28 mouse cellular contexts compared by ENCODE assay signal in genomic region chr12:110444530-110444929, GRCm38 (mm10). TPM values are rescaled to one million over a fixed set of nuclear protein-coding genes. Genes with fewer than 3 reads are reported as not detected.
A peak's percentile ranks its signal among the peaks of the same experiment; 100 is the strongest.
DNase-seq lines count a peak whose midpoint lies in the region; ATAC-seq and TF ChIP-seq lines count a peak whose summit lies in the region.
"Had no signal": no experiment of that assay in that cellular context is flagged by ENCODE, and none has a peak within 500 bp of the region (broad histone marks: within the 10 kb centered on the region; RNA-seq: fewer than 3 reads in every experiment).

No protein-coding gene starts in this region.

- 47% methylated on average over 5 of the region's 5 CpGs for WGBS in intestine, embryonic 14.5 days
- 41% methylated on average over 5 of the region's 5 CpGs for WGBS in intestine, embryonic 16.5 days
- 29% methylated on average over 5 of the region's 5 CpGs for WGBS in small intestine, adult 2 months
- 71% methylated on average over 5 of the region's 5 CpGs for WGBS in forebrain, embryonic 12.5 days

- no peaks in the 10 kb centered on the region for H3K27me3 ChIP-seq in intestine, embryonic 14.5 days (replicated peaks; ENCODE audit: control insufficient read depth, insufficient read depth, low read length)
- H3K27me3 ChIP-seq in intestine, embryonic 16.5 days (replicated peaks; ENCODE audit: control insufficient read depth, insufficient read depth, low read length) = no peaks in the 10 kb centered on the region
- H3K27me3 ChIP-seq in small intestine, adult 2 months (ENCODE audit: control insufficient read depth, insufficient read depth, low read length) = no peaks in the 10 kb centered on the region
- peaks cover 33% of the 10 kb centered on the region; the same call in 1 of the 2 replicates for H3K27me3 ChIP-seq in forebrain, embryonic 12.5 days

- H3K4me2 ChIP-seq in intestine, embryonic 14.5 days (ENCODE audit: low read length) = peak overlapping the region; percentile 13; the same call in 1 of the 2 replicates
- H3K4me2 ChIP-seq in intestine, embryonic 16.5 days (ENCODE audit: low read depth, low read length) = peak overlapping the region; percentile 39
- no peak overlapping the region for H3K4me2 ChIP-seq in forebrain, embryonic 12.5 days
- H3K4me2 ChIP-seq: embryonic facial prominence, embryonic 13.5 days; forebrain, embryonic 13.5 days; heart, embryonic 13.5 days; hindbrain, embryonic 14.5 days had no signal

- H3K9me3 ChIP-seq in intestine, embryonic 14.5 days (ENCODE audit: control insufficient read depth, low read length) = no peaks in the 10 kb centered on the region
- no peaks in the 10 kb centered on the region for H3K9me3 ChIP-seq in intestine, embryonic 16.5 days (ENCODE audit: control insufficient read depth, low read length)
- H3K9me3 ChIP-seq in forebrain, embryonic 12.5 days = no peaks in the 10 kb centered on the region; the same call in none of the 2 replicates
- H3K9me3 ChIP-seq: embryonic facial prominence, embryonic 13.5 days; heart, embryonic 10.5 days had no signal

- peak; percentile 28 for DNase-seq in kidney, adult 9 months
- no peak for DNase-seq in kidney, adult 18-20 months
- peak; percentile 58 for DNase-seq in intestine, embryonic 14.5 days (ENCODE audit: low spot score)
- DNase-seq in ovary, adult 18-20 months (ENCODE audit: low spot score) = no peak
- DNase-seq: adrenal gland, adult 2 months; adrenal gland, postnatal 14 days; cerebellum, adult 11 months; cerebellum, adult 8-10 months; cerebellum, postnatal 25 days; embryo, embryonic 11 days; gastrocnemius, postnatal 10 days; gastrocnemius, postnatal 36 days; heart, adult 2 months; heart, postnatal 14 days; heart, postnatal 4 days had no signal

- TF ChIP-seq CTCF in small intestine, adult 2 months (IDR thresholded peaks at IDR 0.05; ENCODE audit: extremely low read depth, insufficient read length, insufficient replicate concordance, low read depth, low read length) = no peak

- 0 out of 2 replicates have a peak, but pooled peaks cover 10% of the 10 kb centered on the region for H3K4me1 ChIP-seq in intestine, embryonic 14.5 days (replicated peaks; ENCODE audit: control insufficient read depth, insufficient read depth, low read length)
- peaks cover 26% of the 10 kb centered on the region for H3K4me1 ChIP-seq in intestine, embryonic 16.5 days (ENCODE audit: control insufficient read depth, insufficient read depth, low read length)
- peaks cover 34% of the 10 kb centered on the region; the same call in 1 of the 2 replicates for H3K4me1 ChIP-seq in small intestine, adult 2 months (ENCODE audit: control insufficient read depth, insufficient read depth, insufficient read length, low read length)
- H3K4me1 ChIP-seq in forebrain, embryonic 12.5 days = peaks cover 20% of the 10 kb centered on the region

- no peak overlapping the region for H3K9ac ChIP-seq in intestine, embryonic 14.5 days (ENCODE audit: low read length)
- peak overlapping the region; percentile 41 for H3K9ac ChIP-seq in intestine, embryonic 16.5 days (ENCODE audit: low read depth, low read length)
- H3K9ac ChIP-seq in forebrain, embryonic 12.5 days = no peak overlapping the region
- H3K9ac ChIP-seq: embryonic facial prominence, embryonic 13.5 days; forebrain, embryonic 13.5 days; hindbrain, embryonic 14.5 days had no signal

- no peak overlapping the region for H3K4me3 ChIP-seq in intestine, embryonic 14.5 days (ENCODE audit: low read depth, low read length)
- H3K4me3 ChIP-seq in intestine, embryonic 16.5 days (ENCODE audit: low read length) = peak overlapping the region; percentile 17
- H3K4me3 ChIP-seq in small intestine, adult 2 months (ENCODE audit: low read depth, low read length) = peak overlapping the region; percentile 38; the same call in 1 of the 2 replicates
- H3K4me3 ChIP-seq in forebrain, embryonic 12.5 days (replicated peaks) = no peak overlapping the region
- H3K4me3 ChIP-seq: embryonic facial prominence, embryonic 10.5 days; embryonic facial prominence, embryonic 13.5 days; erythroblast, embryonic 14.5 days; forebrain, embryonic 13.5 days; heart, adult 2 months; heart, embryonic 10.5 days; heart, embryonic 13.5 days had no signal

- ATAC-seq in intestine, embryonic 14.5 days (replicated peaks; ENCODE audit: low FRiP score, low TSS enrichment, low read depth) = no peak
- ATAC-seq in intestine, embryonic 16.5 days = peak; percentile 37
- no peak for ATAC-seq in forebrain, embryonic 12.5 days (ENCODE audit: low FRiP score)
- ATAC-seq: CD4-positive, CD25-positive, alpha-beta regulatory T cell, adult 4 months; forebrain, embryonic 13.5 days; forebrain, embryonic 16.5 days; hindbrain, postnatal 0 days had no signal

- no peak overlapping the region; the same call in 1 of the 2 replicates for H3K27ac ChIP-seq in intestine, embryonic 14.5 days (ENCODE audit: low read depth)
- H3K27ac ChIP-seq in intestine, embryonic 16.5 days (ENCODE audit: low read length) = peak overlapping the region; percentile 86
- peak overlapping the region; percentile 96 for H3K27ac ChIP-seq in small intestine, adult 2 months (ENCODE audit: insufficient read depth, low read depth, low read length)
- H3K27ac ChIP-seq in forebrain, embryonic 12.5 days = no peak overlapping the region
- H3K27ac ChIP-seq: embryonic facial prominence, embryonic 10.5 days; embryonic facial prominence, embryonic 13.5 days; forebrain, embryonic 13.5 days; heart, adult 2 months; heart, embryonic 10.5 days; heart, embryonic 13.5 days; hindbrain, embryonic 14.5 days; hindbrain, postnatal 0 days had no signal

- TF ChIP-seq POLR2A in small intestine, adult 2 months (IDR thresholded peaks at IDR 0.05; ENCODE audit: low read depth, low read length) = peak; percentile 73; the same call in 1 of the 2 replicates

- no peaks in the 10 kb centered on the region for H3K36me3 ChIP-seq in intestine, embryonic 14.5 days (ENCODE audit: control insufficient read depth, insufficient read depth, low read length)
- no peaks in the 10 kb centered on the region for H3K36me3 ChIP-seq in intestine, embryonic 16.5 days (ENCODE audit: control insufficient read depth, insufficient read depth, low read length)
- peaks cover 2% of the 10 kb centered on the region; the same call in 1 of the 2 replicates for H3K36me3 ChIP-seq in small intestine, adult 2 months (ENCODE audit: control insufficient read depth, insufficient read depth, low read length)
- no peaks in the 10 kb centered on the region for H3K36me3 ChIP-seq in forebrain, embryonic 12.5 days (replicated peaks)
- H3K36me3 ChIP-seq: embryonic facial prominence, embryonic 10.5 days; heart, embryonic 10.5 days; heart, embryonic 13.5 days had no signal

RNA-seq across cellular contexts. Expression of gene Ppp2r5c, which starts 2.4 kb away (rescaled TPM):
- 153 and 170 TPM in 2 replicates for polyA plus RNA-seq in intestine, embryonic 14.5 days (2014; fragmentation: Nextera tagmentation; extraction: Ambion mirVana)
- 129 and 133 TPM in 2 replicates for polyA plus RNA-seq in intestine, embryonic 16.5 days (2015; fragmentation: Nextera tagmentation; extraction: Ambion mirVana)
- polyA plus RNA-seq in small intestine, adult 2 months (2012; rRNA removed) = 12.3 and 19.3 TPM in 2 replicates
- polyA plus RNA-seq in forebrain, embryonic 12.5 days (2016; fragmentation: Nextera tagmentation; extraction: Ambion mirVana) = 152 and 157 TPM in 2 replicates

Comparison
In these comparisons a context has a peak if more than half of its experiments do, and no peak if none do; other contexts are left out.
1. DNase-seq: peak in kidney, adult 9 months (single experiment) and intestine, embryonic 14.5 days (single experiment); none in kidney, adult 18-20 months (single experiment) and ovary, adult 18-20 months (single experiment).
2. H3K27ac ChIP-seq: peak in intestine, embryonic 16.5 days (single experiment) and small intestine, adult 2 months (single experiment); none in intestine, embryonic 14.5 days (single experiment) and forebrain, embryonic 12.5 days (single experiment).
3. H3K4me3 ChIP-seq: peak in intestine, embryonic 16.5 days (single experiment) and small intestine, adult 2 months (single experiment); none in intestine, embryonic 14.5 days (single experiment) and forebrain, embryonic 12.5 days (single experiment).